Mouse (Mus musculus): Measurements from ENCODE around the gene Rtn1. TPM values are rescaled to one million over a fixed set of nuclear protein-coding genes. Genes with fewer than 3 reads are reported as not detected.

Rtn1 gene
- polyA plus RNA-seq, 1 experiment from 2014 or later, result 6.6 TPM

- Histone ChIP-seq H3K36me3 (ENCODE audit: insufficient read depth, low read length) (no peaks in the 10 kb centered on the region), H3K9ac (ENCODE audit: low read depth, low read length) (no peak overlapping the region), H3K27me3 (ENCODE audit: insufficient read depth, low read length) (no peaks in the 10 kb centered on the region), H3K4me2 (ENCODE audit: low read length) (no peak overlapping the region), H3K27ac (no peak overlapping the region), H3K4me1 (replicated peaks; ENCODE audit: insufficient read depth, low read length) (no peaks in the 10 kb centered on the region), H3K4me3 (replicated peaks; ENCODE audit: low read depth, low read length) (no peak overlapping the region), H3K9me3 (replicated peaks; ENCODE audit: low read length) (no peaks in the 10 kb centered on the region)
- ATAC-seq (replicated peaks; ENCODE audit: low FRiP score, low read depth) (peak; percentile 61), DNase-seq (ENCODE audit: low spot score) (peak; percentile 59)
- WGBS, result 37% methylated on average over 18 of the region's 18 CpGs
- no peak for TF ChIP-seq CTCF (IDR thresholded peaks at IDR 0.05; ENCODE audit: low read depth)
Observed at GRCm38 (mm10) chr12:72197925-72198486, 210.8 kb downstream of the Rtn1 start.

- 39% methylated on average over 7 of the region's 7 CpGs for WGBS
- Histone ChIP-seq H3K27ac (no peak overlapping the region), H3K4me3 (replicated peaks; ENCODE audit: low read depth, low read length) (no peak overlapping the region), H3K27me3 (ENCODE audit: insufficient read depth, low read length) (no peaks in the 10 kb centered on the region), H3K4me2 (ENCODE audit: low read length) (no peak overlapping the region), H3K9ac (ENCODE audit: low read depth, low read length) (no peak overlapping the region), H3K9me3 (replicated peaks; ENCODE audit: low read length) (no peaks in the 10 kb centered on the region), H3K36me3 (ENCODE audit: insufficient read depth, low read length) (no peaks in the 10 kb centered on the region), H3K4me1 (replicated peaks; ENCODE audit: insufficient read depth, low read length) (no peaks in the 10 kb centered on the region)
- no peak for TF ChIP-seq CTCF (IDR thresholded peaks at IDR 0.05; ENCODE audit: low read depth)
- DNase-seq (ENCODE audit: low spot score), result no peak
- no peak for ATAC-seq (replicated peaks; ENCODE audit: low FRiP score, low read depth)
Observed at GRCm38 (mm10) chr12:72197434-72197833, 211.4 kb downstream of the Rtn1 start.

- ATAC-seq (replicated peaks; ENCODE audit: low FRiP score, low read depth), result no peak
- Histone ChIP-seq H3K27me3 (ENCODE audit: insufficient read depth, low read length) (no peaks in the 10 kb centered on the region), H3K4me1 (replicated peaks; ENCODE audit: insufficient read depth, low read length) (no peaks in the 10 kb centered on the region), H3K4me3 (replicated peaks; ENCODE audit: low read depth, low read length) (no peak within 1 kb of the TSS), H3K9me3 (replicated peaks; ENCODE audit: low read length) (no peaks in the 10 kb centered on the region), H3K27ac (no peak within 1 kb of the TSS), H3K36me3 (ENCODE audit: insufficient read depth, low read length) (no peaks in the 10 kb centered on the region), H3K9ac (ENCODE audit: low read depth, low read length) (no peak within 1 kb of the TSS), H3K4me2 (ENCODE audit: low read length) (no peak within 1 kb of the TSS)
- DNase-seq (ENCODE audit: low spot score), result no peak
- TF ChIP-seq CTCF (IDR thresholded peaks at IDR 0.05; ENCODE audit: low read depth), result no peak
- 79% methylated on average over 12 of the region's 12 CpGs for WGBS
Observed at GRCm38 (mm10) chr12:72184929-72185328, 223.9 kb downstream of the Rtn1 start, which contains the start of gene Ccdc175. Gene Ccdc175, minus strand, starts transcription at chr12:72185029.

- Histone ChIP-seq H3K4me1 (replicated peaks; ENCODE audit: insufficient read depth, low read length) (no peaks in the 10 kb centered on the region), H3K4me2 (ENCODE audit: low read length) (no peak overlapping the region), H3K4me3 (replicated peaks; ENCODE audit: low read depth, low read length) (no peak overlapping the region), H3K27me3 (ENCODE audit: insufficient read depth, low read length) (no peaks in the 10 kb centered on the region), H3K9ac (ENCODE audit: low read depth, low read length) (no peak overlapping the region), H3K9me3 (replicated peaks; ENCODE audit: low read length) (no peaks in the 10 kb centered on the region), H3K36me3 (ENCODE audit: insufficient read depth, low read length) (no peaks in the 10 kb centered on the region), H3K27ac (no peak overlapping the region)
- TF ChIP-seq CTCF (IDR thresholded peaks at IDR 0.05; ENCODE audit: low read depth), result no peak
- no peak for DNase-seq (ENCODE audit: low spot score)
- 82% methylated on average over 4 of the region's 4 CpGs for WGBS
- ATAC-seq (replicated peaks; ENCODE audit: low FRiP score, low read depth), result no peak
Observed at GRCm38 (mm10) chr12:72179561-72179960, 229.3 kb downstream of the Rtn1 start.

- Histone ChIP-seq H3K4me1 (replicated peaks; ENCODE audit: insufficient read depth, low read length) (no peaks in the 10 kb centered on the region), H3K4me2 (ENCODE audit: low read length) (no peak overlapping the region), H3K36me3 (ENCODE audit: insufficient read depth, low read length) (no peaks in the 10 kb centered on the region), H3K9me3 (replicated peaks; ENCODE audit: low read length) (no peaks in the 10 kb centered on the region), H3K4me3 (replicated peaks; ENCODE audit: low read depth, low read length) (no peak overlapping the region), H3K27me3 (ENCODE audit: insufficient read depth, low read length) (no peaks in the 10 kb centered on the region), H3K9ac (ENCODE audit: low read depth, low read length) (no peak overlapping the region), H3K27ac (no peak overlapping the region)
- no peak for ATAC-seq (replicated peaks; ENCODE audit: low FRiP score, low read depth)
- 83% methylated on average over 3 of the region's 3 CpGs for WGBS
- TF ChIP-seq CTCF (IDR thresholded peaks at IDR 0.05; ENCODE audit: low read depth), result no peak
- DNase-seq (ENCODE audit: low spot score), result no peak
Observed at GRCm38 (mm10) chr12:72178322-72178721, 230.5 kb downstream of the Rtn1 start.

Other genes starting within 250 kb of the Rtn1 start
- gene Ccdc175, start 224.0 kb downstream of the Rtn1 start, polyA plus RNA-seq (2015; fragmentation: Nextera tagmentation; extraction: Ambion mirVana), result 0.05 and 0.09 TPM in 2 replicates
- gene Lrrc9, start 32.8 kb upstream of the Rtn1 start, polyA plus RNA-seq (2015; fragmentation: Nextera tagmentation; extraction: Ambion mirVana), result 0.20 and 0.22 TPM in 2 replicates
- 5.8 and 6.6 TPM in 2 replicates for gene Pcnx4, start 127.3 kb upstream of the Rtn1 start, polyA plus RNA-seq (2015; fragmentation: Nextera tagmentation; extraction: Ambion mirVana)
- not detected in 2 replicates for gene Gm4756, start 240.6 kb upstream of the Rtn1 start, polyA plus RNA-seq (2015; fragmentation: Nextera tagmentation; extraction: Ambion mirVana)